Mouse (Mus musculus) common myeloid progenitor, adult 5-6 weeks (primary cell): ENCODE results near the gene Kcnn3. TPM values are rescaled to one million over a fixed set of nuclear protein-coding genes. Genes with fewer than 3 reads are reported as not detected.
A peak's percentile ranks its signal among the peaks of the same experiment; 100 is the strongest.

Experiments used
- ATAC-seq: replicated peaks from 2 replicates; pipeline ENCODE4 v1.8.0; 2016; ENCODE audit warnings: low read depth, mild to moderate bottlenecking, moderate TSS enrichment, inconsistent platforms; ENCODE audit not compliant: poor library complexity, severe bottlenecking
- total RNA-seq: library from RNA; stranded (forward); fragments of 200-1000, 187-1606 nt; gene quantifications from 2 replicates; pipeline ENCODE4 v1.2.3, GENCODE M21; 2017

Gene Kcnn3
- total RNA-seq, 1 experiment from 2014 or later, result not detected

- ATAC-seq, result no peak
These were observed 4.5 kb upstream of the Kcnn3 start for GRCm38 (mm10) chr3:89515444-89515843.

- ATAC-seq, result no peak
These were observed 3.6 kb upstream of the Kcnn3 start for GRCm38 (mm10) chr3:89516321-89516720.

GRCm38 (mm10) chr3:89520618-89521502 lies 896 bp downstream of the Kcnn3 start:
- ATAC-seq, result no peak

- ATAC-seq, result no peak
These were observed 1.5 kb downstream of the Kcnn3 start for GRCm38 (mm10) chr3:89521503-89521854.

GRCm38 (mm10) chr3:89522450-89523128 lies 2.6 kb downstream of the Kcnn3 start:
- no peak for ATAC-seq

GRCm38 (mm10) chr3:89526298-89527090 lies 6.5 kb downstream of the Kcnn3 start:
- ATAC-seq, result no peak

- ATAC-seq, result no peak
These were observed 9.8 kb downstream of the Kcnn3 start for GRCm38 (mm10) chr3:89529796-89530195.

GRCm38 (mm10) chr3:89534566-89535097 lies 14.7 kb downstream of the Kcnn3 start:
- ATAC-seq, result no peak

GRCm38 (mm10) chr3:89535147-89535546 lies 15.2 kb downstream of the Kcnn3 start:
- no peak for ATAC-seq

GRCm38 (mm10) chr3:89539036-89539739 lies 19.2 kb downstream of the Kcnn3 start:
- no peak for ATAC-seq

GRCm38 (mm10) chr3:89539740-89540370 lies 19.9 kb downstream of the Kcnn3 start:
- 0 out of 2 replicates have a peak, but pooled peaks have one; percentile 8 for ATAC-seq

GRCm38 (mm10) chr3:89540371-89540743 lies 20.4 kb downstream of the Kcnn3 start:
- peak; percentile 45; the same call in 1 of the 2 replicates for ATAC-seq

- no peak for ATAC-seq
These were observed 27.0 kb downstream of the Kcnn3 start for GRCm38 (mm10) chr3:89546951-89547350.

GRCm38 (mm10) chr3:89548805-89549204 lies 28.8 kb downstream of the Kcnn3 start:
- peak; percentile 45 for ATAC-seq

- no peak for ATAC-seq
These were observed 29.5 kb downstream of the Kcnn3 start for GRCm38 (mm10) chr3:89549488-89549887.

- ATAC-seq, result no peak
These were observed 31.9 kb downstream of the Kcnn3 start for GRCm38 (mm10) chr3:89551880-89552279.

GRCm38 (mm10) chr3:89553432-89553831 lies 33.5 kb downstream of the Kcnn3 start:
- no peak for ATAC-seq

GRCm38 (mm10) chr3:89553946-89554345 lies 34.0 kb downstream of the Kcnn3 start:
- ATAC-seq, result no peak

GRCm38 (mm10) chr3:89554587-89554986 lies 34.6 kb downstream of the Kcnn3 start:
- no peak for ATAC-seq
